Mouse (Mus musculus): ENCODE measurements around the gene Lcmt1. TPM values are rescaled to one million over a fixed set of nuclear protein-coding genes. Genes with fewer than 3 reads are reported as not detected.

The Lcmt1 gene
- polyA plus RNA-seq (2021; fragmentation: Nextera tagmentation), result 146 and 162 TPM in 2 replicates
- long read RNA-seq, experiment 1, transcript Lcmt1-201 (11 exons, 1,369 nt), result major isoform, 373 of 432 reads
- long read RNA-seq, experiment 1, partial matches to known transcripts, result 3 of 432 reads
- long read RNA-seq, experiment 1, other reads (novel, unspliced or antisense), result 55 of 432 reads
- long read RNA-seq, experiment 2, transcript Lcmt1-201 (11 exons, 1,369 nt), result major isoform, 192 of 226 reads
- long read RNA-seq, experiment 2, partial matches to known transcripts, result 19 of 226 reads
- long read RNA-seq, experiment 2, other reads (novel, unspliced or antisense), result 13 of 226 reads

GRCm38 (mm10) chr7:123369759-123370481 lies at the start of gene Lcmt1, which contains the start of gene Arhgap17:
Gene Lcmt1 (plus strand): TSS chr7:123369784.
Gene Arhgap17 (minus strand): TSS chr7:123369915.

DNA sequence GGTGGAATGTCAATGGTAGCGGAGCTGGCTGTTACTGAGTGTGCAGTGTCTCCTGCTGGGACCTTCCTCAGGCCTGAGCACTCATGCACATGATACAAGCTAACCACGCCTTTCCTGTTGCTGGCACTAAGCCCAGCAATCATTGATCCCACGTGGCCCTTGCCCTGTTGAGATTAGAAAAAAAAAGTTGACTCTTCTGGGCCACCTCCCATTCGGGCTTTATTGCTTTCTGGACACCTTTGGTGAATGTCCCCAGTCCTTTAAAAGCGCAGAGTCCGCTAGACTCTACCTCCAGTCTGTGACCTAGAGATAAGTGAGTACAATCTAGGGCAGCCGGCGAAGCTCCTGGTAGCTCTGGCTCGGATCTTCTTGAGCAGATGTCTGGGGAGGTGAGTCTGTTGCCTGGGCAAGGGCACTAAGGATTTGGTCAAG lies 92.5 kb downstream of the Lcmt1 start, which contains the start of gene Aqp8:
TSS of gene Aqp8 (plus strand) at position 222 of the 432 bp plus-strand sequence.

Other genes starting within 250 kb of the Lcmt1 start
- 38.9 and 44.7 TPM in 2 replicates for gene Tnrc6a, start 245.9 kb upstream of the Lcmt1 start, polyA plus RNA-seq (2021; fragmentation: Nextera tagmentation)
- 0.05 and 0.20 TPM in 2 replicates for gene Slc5a11, start 155.0 kb upstream of the Lcmt1 start, polyA plus RNA-seq (2021; fragmentation: Nextera tagmentation)
- gene Arhgap17, start 131 bp downstream of the Lcmt1 start, polyA plus RNA-seq (2021; fragmentation: Nextera tagmentation), result 1.8 and 3.4 TPM in 2 replicates
- gene Aqp8, start 92.5 kb downstream of the Lcmt1 start, polyA plus RNA-seq (2021; fragmentation: Nextera tagmentation), result not detected in 2 replicates
- 1.1 TPM in 2 replicates for gene Zkscan2, start 130.7 kb downstream of the Lcmt1 start, polyA plus RNA-seq (2021; fragmentation: Nextera tagmentation)

Measured in left cerebral cortex, adult 6 months (tissue).